Mouse (Mus musculus) E14TG2a.4 (cell line): ENCODE results near the gene Kank2.

Source experiments
- H3K27me3 ChIP-seq: 2 replicates; pipeline ENCODE4 v1.6.1; 2014; ENCODE audit warnings: low read length, control low read depth; ENCODE audit not compliant: insufficient read depth
- H3K36me3 ChIP-seq: 2 replicates; pipeline ENCODE4 v1.6.1; 2014; ENCODE audit warnings: low read length, control low read depth; ENCODE audit not compliant: insufficient read depth
- H3K4me1 ChIP-seq: replicated peaks from 2 replicates; pipeline ENCODE4 v1.6.1; 2014; ENCODE audit warnings: low read depth, low read length, control low read depth
- H3K4me3 ChIP-seq: replicated peaks from 2 replicates; pipeline ENCODE4 v1.5.1; 2014; ENCODE audit warnings: mild to moderate bottlenecking, low read length
- H3K9me3 ChIP-seq: 2 replicates; pipeline ENCODE4 v1.6.1; 2014; ENCODE audit warnings: low read length, control low read depth
- CTCF ChIP-seq: conservative IDR thresholded peaks from 2 replicates; pipeline ENCODE4 v1.5.1; 2014; ENCODE audit warnings: low read length
- NANOG ChIP-seq: IDR thresholded peaks from 2 replicates; pipeline ENCODE4 v1.6.1; 2014; ENCODE audit warnings: borderline replicate concordance, low read length, mixed read lengths
- POU5F1 ChIP-seq: IDR thresholded peaks from 2 replicates; pipeline ENCODE4 v1.6.1; 2014; ENCODE audit warnings: low read length, borderline replicate concordance

The Kank2 gene

DNA sequence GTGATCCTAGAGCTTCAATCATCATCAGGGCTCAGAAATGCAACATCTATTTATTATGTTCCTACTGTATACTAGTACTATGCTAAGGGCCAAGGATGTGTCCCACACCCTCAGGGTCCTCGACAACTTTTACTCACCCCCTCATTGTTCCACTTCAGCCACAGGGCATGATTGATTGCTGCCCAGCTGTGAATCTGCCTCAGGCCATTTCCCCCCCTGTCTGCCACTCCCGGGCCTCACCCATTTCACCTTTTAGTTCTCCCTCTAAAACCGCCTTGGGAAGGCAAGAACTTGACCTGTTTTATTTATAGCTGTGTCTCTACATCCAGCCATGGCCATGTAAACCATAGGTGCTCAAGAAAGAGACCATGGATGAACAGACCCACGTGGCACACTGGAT is 25.4 kb upstream of the Kank2 start:
- Histone ChIP-seq H3K27me3 (no peaks in the 10 kb centered on the region), H3K4me1 (peaks cover 81% of the 10 kb centered on the region), H3K36me3 (peaks cover 100% of the 10 kb centered on the region), H3K4me3 (0 out of 2 replicates have a peak overlapping the region, but pooled peaks have one; percentile 29), H3K9me3 (no peaks in the 10 kb centered on the region)
- TF ChIP-seq NANOG: no peak; the same call in 1 of the 2 replicates
- no peak for TF ChIP-seq CTCF
- TF ChIP-seq POU5F1: no peak

DNA sequence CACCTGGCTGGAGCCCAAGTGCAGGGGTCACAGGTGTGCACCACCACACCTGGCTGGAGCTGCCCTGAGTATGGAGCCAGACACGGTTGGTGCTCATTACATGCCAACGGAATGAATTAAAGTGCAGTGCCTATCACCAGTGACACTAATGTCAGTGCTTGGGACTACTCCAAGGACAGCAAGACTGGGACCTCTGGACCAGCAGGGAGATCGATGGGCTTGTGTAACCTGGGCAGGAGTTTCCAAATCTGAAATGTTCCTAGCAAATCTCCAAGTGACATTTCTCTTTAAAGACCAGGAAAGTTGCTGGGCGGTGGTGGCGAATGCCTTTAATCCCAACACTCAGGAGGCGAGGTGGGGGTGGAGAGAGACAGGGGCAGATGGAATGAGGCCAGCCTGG is 24.1 kb upstream of the Kank2 start:
- Histone ChIP-seq H3K4me3 (no peak overlapping the region), H3K4me1 (peaks cover 84% of the 10 kb centered on the region), H3K27me3 (no peaks in the 10 kb centered on the region), H3K36me3 (peaks cover 100% of the 10 kb centered on the region), H3K9me3 (no peaks in the 10 kb centered on the region)
- TF ChIP-seq POU5F1 (no peak), CTCF (no peak), NANOG (no peak)

DNA sequence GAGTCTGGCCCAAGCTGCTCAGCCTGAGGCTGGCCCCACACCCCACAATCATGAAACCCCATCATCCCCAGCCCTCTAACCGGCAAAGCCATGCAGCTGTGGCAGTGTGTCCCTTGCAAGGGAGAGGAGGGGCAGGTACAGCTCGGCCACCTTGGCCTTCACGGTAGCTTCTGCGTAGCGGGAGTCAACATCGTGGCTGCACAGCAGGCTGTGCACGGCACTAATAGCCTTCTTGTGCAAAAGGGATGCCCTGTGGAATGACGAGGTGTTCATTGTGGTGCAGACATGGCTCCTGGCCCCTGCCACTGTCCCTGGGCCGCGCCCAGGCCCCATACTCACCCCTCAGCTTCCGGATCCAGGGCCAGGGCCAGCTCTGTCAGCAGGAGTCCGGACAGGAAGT is 21.6 kb upstream of the Kank2 start:
- Histone ChIP-seq H3K4me1 (peaks cover 86% of the 10 kb centered on the region), H3K36me3 (peaks cover 100% of the 10 kb centered on the region), H3K4me3 (no peak overlapping the region), H3K9me3 (no peaks in the 10 kb centered on the region), H3K27me3 (no peaks in the 10 kb centered on the region)
- TF ChIP-seq NANOG: no peak
- no peak for TF ChIP-seq CTCF
- no peak for TF ChIP-seq POU5F1

DNA sequence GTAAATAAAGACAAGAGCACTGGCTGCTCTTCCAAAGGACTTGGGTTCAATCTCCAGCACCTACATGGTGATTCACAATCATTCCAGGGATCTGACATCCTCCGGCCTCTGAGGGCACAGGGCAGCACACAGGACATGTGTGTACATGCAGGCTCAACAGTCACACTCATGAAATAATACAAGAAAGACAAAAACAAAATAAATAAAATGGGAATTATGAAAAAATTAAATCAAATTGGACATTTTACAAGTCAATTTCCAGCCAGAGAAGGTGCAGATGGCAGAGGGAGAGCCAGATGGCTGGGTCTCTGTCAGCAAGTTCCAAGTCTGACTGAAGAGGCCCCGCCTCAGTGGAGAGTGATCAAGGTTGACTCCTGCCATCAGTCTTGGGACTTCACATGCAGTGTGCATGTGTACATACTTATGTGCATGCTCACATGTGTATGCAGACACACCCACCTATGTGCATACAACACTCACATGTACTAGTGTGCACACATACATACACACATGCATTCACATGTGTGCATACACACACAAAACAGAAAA is 20.7 kb upstream of the Kank2 start:
- Histone ChIP-seq H3K9me3 (no peaks in the 10 kb centered on the region), H3K27me3 (no peaks in the 10 kb centered on the region), H3K36me3 (peaks cover 100% of the 10 kb centered on the region), H3K4me1 (peaks cover 77% of the 10 kb centered on the region), H3K4me3 (no peak overlapping the region)
- TF ChIP-seq CTCF (no peak), NANOG (no peak), POU5F1 (no peak)

DNA sequence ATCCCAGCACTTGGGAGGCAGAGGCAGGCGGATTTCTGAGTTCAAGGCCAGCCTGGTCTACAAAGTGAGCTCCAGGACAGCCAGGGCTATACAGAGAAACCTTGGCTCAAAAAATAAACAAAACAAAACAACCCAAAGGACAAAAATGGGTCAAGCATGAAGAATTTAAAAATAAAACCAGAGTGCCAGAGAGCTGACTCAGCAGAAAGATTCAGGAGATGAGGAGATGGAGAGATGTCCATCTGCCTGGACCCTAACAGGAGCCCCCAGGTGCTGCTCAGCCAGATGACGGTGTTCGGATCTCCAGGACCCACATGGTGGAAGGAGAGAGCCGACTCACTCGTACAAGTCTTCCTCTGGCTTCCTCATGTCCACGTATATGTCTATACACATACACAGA is 20.0 kb upstream of the Kank2 start:
- Histone ChIP-seq H3K36me3 (peaks cover 100% of the 10 kb centered on the region), H3K9me3 (no peaks in the 10 kb centered on the region), H3K27me3 (no peaks in the 10 kb centered on the region), H3K4me1 (peaks cover 70% of the 10 kb centered on the region), H3K4me3 (no peak overlapping the region)
- TF ChIP-seq CTCF: no peak

DNA sequence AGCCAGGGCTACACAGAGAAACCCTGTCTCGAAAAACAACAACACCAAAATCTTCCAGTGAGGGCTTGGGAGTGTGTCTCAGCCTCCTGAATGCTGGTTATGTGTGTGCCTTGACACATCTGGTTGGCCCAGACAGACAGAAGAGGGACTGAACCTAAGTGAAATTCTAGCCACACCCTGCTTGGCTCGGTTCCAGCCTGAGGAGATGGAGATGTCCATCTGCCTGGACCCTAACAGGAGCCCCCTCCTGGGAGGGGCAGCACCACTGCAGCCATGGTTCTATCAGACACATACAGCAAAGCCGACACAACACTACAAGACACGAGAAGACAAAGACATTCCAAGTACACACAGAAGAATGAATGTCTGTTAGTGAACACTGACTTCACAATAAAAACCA is 19.6 kb upstream of the Kank2 start:
- peaks cover 100% of the 10 kb centered on the region for H3K36me3 ChIP-seq
- no peaks in the 10 kb centered on the region for H3K27me3 ChIP-seq

DNA sequence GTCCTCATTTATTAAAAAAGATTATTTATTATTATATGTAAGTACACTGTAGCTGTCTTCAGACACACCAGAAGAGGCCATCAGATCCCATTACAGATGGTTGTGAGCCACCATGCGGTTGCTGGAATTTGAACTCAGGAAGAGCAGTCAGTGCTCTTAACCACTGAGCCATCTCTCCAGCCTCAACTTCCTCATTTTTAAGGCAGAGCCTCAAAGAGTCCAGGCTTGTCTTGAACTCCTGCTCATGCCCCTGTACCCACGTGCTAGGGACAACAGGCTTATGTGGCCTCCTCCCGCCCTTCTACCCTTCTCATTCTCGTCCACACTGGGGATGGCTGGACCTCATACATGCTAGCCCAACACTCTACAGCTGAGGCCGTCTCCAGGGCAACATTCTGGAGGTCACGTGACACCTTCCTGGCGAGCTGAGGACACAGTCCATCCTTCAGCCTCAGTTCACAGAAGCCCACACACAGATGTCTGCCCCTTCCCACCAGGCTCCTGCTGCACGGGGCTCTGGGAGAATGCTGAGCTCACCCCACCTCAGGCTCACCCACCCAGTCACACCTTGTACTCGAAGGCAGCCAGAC is 18.3 kb upstream of the Kank2 start:
- Histone ChIP-seq H3K36me3 (peaks cover 100% of the 10 kb centered on the region), H3K4me3 (no peak overlapping the region), H3K4me1 (peaks cover 69% of the 10 kb centered on the region), H3K9me3 (no peaks in the 10 kb centered on the region), H3K27me3 (no peaks in the 10 kb centered on the region)
- TF ChIP-seq NANOG (no peak), POU5F1 (no peak), CTCF (no peak)

More for the DNA sequence above, 19.6 kb upstream of the Kank2 start:
- H3K9me3 ChIP-seq: no peaks in the 10 kb centered on the region
- no peak overlapping the region for H3K4me3 ChIP-seq
- TF ChIP-seq CTCF (no peak), POU5F1 (no peak), NANOG (no peak)
- H3K4me1 ChIP-seq: peaks cover 69% of the 10 kb centered on the region

DNA sequence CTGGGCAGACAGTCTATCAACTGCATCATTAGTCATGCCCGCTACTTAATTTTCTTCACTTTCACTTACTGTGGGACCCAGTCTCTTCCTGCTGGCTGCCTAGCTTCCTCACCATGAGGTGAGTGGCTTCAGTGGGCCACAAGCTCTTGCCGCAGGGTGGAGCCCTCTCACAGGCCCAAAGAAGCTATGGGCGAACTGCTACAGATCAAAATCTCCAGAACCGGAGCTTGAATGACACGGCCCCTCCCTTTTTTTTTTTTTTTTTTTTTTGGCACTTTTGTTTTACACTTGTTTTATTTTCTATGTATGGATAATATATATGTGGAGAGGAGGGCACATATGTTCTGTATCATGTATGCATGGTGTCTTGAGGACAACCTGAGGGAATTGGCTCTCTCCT is 12.6 kb upstream of the Kank2 start:
- Histone ChIP-seq H3K4me3 (no peak overlapping the region), H3K9me3 (no peaks in the 10 kb centered on the region), H3K27me3 (no peaks in the 10 kb centered on the region), H3K4me1 (peaks cover 69% of the 10 kb centered on the region), H3K36me3 (peaks cover 96% of the 10 kb centered on the region)
- TF ChIP-seq NANOG: no peak
- TF ChIP-seq POU5F1: no peak

DNA sequence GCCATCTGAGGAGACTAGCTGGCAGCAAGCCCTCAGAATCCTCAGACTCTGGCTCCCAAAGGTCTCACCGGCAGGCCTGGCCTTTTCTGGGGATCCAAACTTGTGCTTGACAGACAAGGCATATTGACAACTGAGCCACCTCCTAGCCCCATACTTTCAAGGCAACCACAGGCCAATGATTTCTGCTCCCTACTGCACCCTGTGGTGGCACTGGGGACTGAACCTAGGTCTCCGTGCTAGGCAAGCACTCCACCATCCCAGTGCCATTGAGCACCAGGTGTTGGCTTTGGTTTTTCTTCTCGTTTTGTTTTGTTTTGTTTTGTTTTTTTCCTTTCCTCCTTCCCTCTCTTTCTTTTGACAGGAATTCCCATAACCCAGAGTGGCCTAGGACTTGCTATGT is 10.0 kb upstream of the Kank2 start:
- H3K4me3 ChIP-seq: no peak overlapping the region
- H3K36me3 ChIP-seq: peaks cover 96% of the 10 kb centered on the region
- no peaks in the 10 kb centered on the region for H3K27me3 ChIP-seq
- no peak for TF ChIP-seq NANOG
- peak; percentile 47 for TF ChIP-seq CTCF
- peaks cover 86% of the 10 kb centered on the region for H3K4me1 ChIP-seq
- no peaks in the 10 kb centered on the region for H3K9me3 ChIP-seq
